Mouse (Mus musculus) olfactory bulb, adult 2 months (tissue): Measurements from ENCODE around the gene Phldb2.

Experiments
- CTCF ChIP-seq: fragments of 200-500 bp; IDR thresholded peaks from 2 replicates; pipeline ENCODE4 v1.5.1; 2012; ENCODE audit warnings: low read depth, mild to moderate bottlenecking, low read length, moderate library complexity; ENCODE audit not compliant: insufficient read depth
- POLR2A ChIP-seq: fragments of 200-500 bp; IDR thresholded peaks from 2 replicates; pipeline ENCODE4 v1.6.1; 2012; ENCODE audit warnings: mild to moderate bottlenecking, low read depth, low read length, moderate library complexity; ENCODE audit not compliant: insufficient read depth

DNA sequence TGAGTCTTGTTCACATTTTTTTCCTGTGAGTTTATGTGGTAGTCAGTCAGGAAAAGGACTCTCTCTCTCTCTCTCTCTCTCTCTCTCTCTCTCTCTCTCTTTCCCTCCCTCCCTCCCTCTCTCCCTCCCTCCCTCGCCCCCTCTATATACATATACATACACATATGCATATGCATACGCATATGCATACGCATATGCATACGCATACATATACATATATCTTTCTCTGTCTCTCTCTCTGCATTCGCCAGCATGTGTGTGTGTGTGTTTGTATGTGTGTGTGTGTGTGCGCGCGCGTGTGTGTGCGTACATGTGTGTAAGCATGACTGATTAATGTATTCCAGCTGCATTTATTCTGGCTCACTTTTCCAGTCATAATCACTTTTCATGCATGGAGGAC, 98.9 kb downstream of the Phldb2 start:
- TF ChIP-seq CTCF (no peak), POLR2A (no peak)
